Mouse (Mus musculus) heart, postnatal 0 days (tissue): ENCODE data around the gene Dennd5a.

Source experiments
- CTCF ChIP-seq: IDR thresholded peaks from 2 replicates; pipeline ENCODE4 v1.5.1; 2016; ENCODE audit warnings: antibody characterized with exemption, control low read depth, low read depth
- EP300 ChIP-seq: IDR thresholded peaks from 2 replicates; pipeline ENCODE4 v1.6.1; 2016; ENCODE audit warnings: antibody characterized with exemption, low read depth

GRCm38 (mm10) chr7:109993157-109993959, 33.1 kb upstream of the Dennd5a start:
- TF ChIP-seq CTCF: no peak
- peak; percentile 76 for TF ChIP-seq EP300
